Mouse (Mus musculus): ENCODE results near the gene Gm49661. TPM values are rescaled to one million over a fixed set of nuclear protein-coding genes. Genes with fewer than 3 reads are reported as not detected.

Gm49661 gene
- total and polyA plus RNA-seq, 2 experiments from 2014 or later = not detected

GRCm38 (mm10) chr8:84989810-84990209, 20.6 kb upstream of the Gm49661 start:
- 0% methylated on average over 15 of the region's 15 CpGs for WGBS
- H3K4me2 ChIP-seq (ENCODE audit: low read depth) = peak overlapping the region; percentile 92
- peaks cover 18% of the 10 kb centered on the region for H3K4me1 ChIP-seq (ENCODE audit: insufficient read depth)
- no peaks in the 10 kb centered on the region for H3K36me3 ChIP-seq (ENCODE audit: insufficient read depth)
- TF ChIP-seq CTCF (IDR thresholded peaks at IDR 0.05; ENCODE audit: low read depth) = peak; percentile 89
- H3K27ac ChIP-seq (ENCODE audit: low read depth, low read length) = peak overlapping the region; percentile 87
- DNase-seq (peak; percentile 94), ATAC-seq (peak; percentile 64)
- H3K9me3 ChIP-seq (ENCODE audit: low read length) = no peaks in the 10 kb centered on the region
- peak overlapping the region; percentile 85 for H3K9ac ChIP-seq
- no peaks in the 10 kb centered on the region; the same call in 1 of the 2 replicates for H3K27me3 ChIP-seq (ENCODE audit: insufficient read depth, low read length)
- H3K4me3 ChIP-seq (ENCODE audit: low read depth, low read length) = peak overlapping the region; percentile 69

- DNase-seq = no peak
- WGBS = 12% methylated on average over 15 of the region's 15 CpGs
- no peak for TF ChIP-seq CTCF (IDR thresholded peaks at IDR 0.05; ENCODE audit: low read depth)
Measured at GRCm38 (mm10) chr8:84989311-84989731, 20.1 kb upstream of the Gm49661 start.

GRCm38 (mm10) chr8:84987903-84988302, 18.7 kb upstream of the Gm49661 start:
- peaks cover 21% of the 10 kb centered on the region for H3K4me1 ChIP-seq (ENCODE audit: insufficient read depth)
- 76% methylated on average over 2 of the region's 2 CpGs for WGBS
- H3K4me3 ChIP-seq (ENCODE audit: low read depth, low read length) = no peak overlapping the region
- DNase-seq (no peak), ATAC-seq (no peak)
- H3K36me3 ChIP-seq (ENCODE audit: insufficient read depth) = no peaks in the 10 kb centered on the region
- no peak overlapping the region for H3K4me2 ChIP-seq (ENCODE audit: low read depth)
- no peaks in the 10 kb centered on the region for H3K9me3 ChIP-seq (ENCODE audit: low read length)
- no peaks in the 10 kb centered on the region; the same call in 1 of the 2 replicates for H3K27me3 ChIP-seq (ENCODE audit: insufficient read depth, low read length)
- H3K27ac ChIP-seq (ENCODE audit: low read depth, low read length) = no peak overlapping the region
- H3K9ac ChIP-seq = no peak overlapping the region
- no peak for TF ChIP-seq CTCF (IDR thresholded peaks at IDR 0.05; ENCODE audit: low read depth)

More at GRCm38 (mm10) chr8:84989311-84989731, 20.1 kb upstream of the Gm49661 start:
- H3K36me3 ChIP-seq (ENCODE audit: insufficient read depth) = no peaks in the 10 kb centered on the region
- H3K4me2 ChIP-seq (ENCODE audit: low read depth) = peak overlapping the region; percentile 92
- no peak for ATAC-seq
- peaks cover 21% of the 10 kb centered on the region for H3K4me1 ChIP-seq (ENCODE audit: insufficient read depth)
- no peaks in the 10 kb centered on the region for H3K9me3 ChIP-seq (ENCODE audit: low read length)
- H3K4me3 ChIP-seq (ENCODE audit: low read depth, low read length) = peak overlapping the region; percentile 69; the same call in 1 of the 2 replicates
- H3K27me3 ChIP-seq (ENCODE audit: insufficient read depth, low read length) = no peaks in the 10 kb centered on the region; the same call in 1 of the 2 replicates
- H3K27ac ChIP-seq (ENCODE audit: low read depth, low read length) = no peak overlapping the region
- H3K9ac ChIP-seq = no peak overlapping the region

GRCm38 (mm10) chr8:84987388-84987787, 18.2 kb upstream of the Gm49661 start:
- H3K9me3 ChIP-seq (ENCODE audit: low read length) = no peaks in the 10 kb centered on the region
- WGBS = 85% methylated on average over 5 of the region's 5 CpGs
- H3K9ac ChIP-seq = no peak overlapping the region
- no peak for TF ChIP-seq CTCF (IDR thresholded peaks at IDR 0.05; ENCODE audit: low read depth)
- no peak overlapping the region for H3K27ac ChIP-seq (ENCODE audit: low read depth, low read length)
- H3K4me1 ChIP-seq (ENCODE audit: insufficient read depth) = peaks cover 21% of the 10 kb centered on the region
- ATAC-seq (no peak), DNase-seq (no peak)
- H3K4me3 ChIP-seq (ENCODE audit: low read depth, low read length) = no peak overlapping the region
- no peak overlapping the region for H3K4me2 ChIP-seq (ENCODE audit: low read depth)
- H3K27me3 ChIP-seq (ENCODE audit: insufficient read depth, low read length) = no peaks in the 10 kb centered on the region; the same call in 1 of the 2 replicates
- no peaks in the 10 kb centered on the region for H3K36me3 ChIP-seq (ENCODE audit: insufficient read depth)

- H3K4me2 ChIP-seq (ENCODE audit: low read depth) = peak overlapping the region; percentile 98
- H3K4me3 ChIP-seq (ENCODE audit: low read depth, low read length) = peak overlapping the region; percentile 54
- no peaks in the 10 kb centered on the region for H3K9me3 ChIP-seq (ENCODE audit: low read length)
- peak overlapping the region; percentile 78 for H3K27ac ChIP-seq (ENCODE audit: low read depth, low read length)
- DNase-seq (no peak), ATAC-seq (no peak)
- no peaks in the 10 kb centered on the region for H3K36me3 ChIP-seq (ENCODE audit: insufficient read depth)
- 0 out of 2 replicates have a peak overlapping the region, but pooled peaks have one; percentile 61 for H3K9ac ChIP-seq
- peaks cover 21% of the 10 kb centered on the region for H3K4me1 ChIP-seq (ENCODE audit: insufficient read depth)
- 25% methylated on average over 8 of the region's 8 CpGs for WGBS
- TF ChIP-seq CTCF (IDR thresholded peaks at IDR 0.05; ENCODE audit: low read depth) = no peak
- H3K27me3 ChIP-seq (ENCODE audit: insufficient read depth, low read length) = no peaks in the 10 kb centered on the region; the same call in 1 of the 2 replicates
Measured at GRCm38 (mm10) chr8:84986379-84986945, 17.2 kb upstream of the Gm49661 start.

- DNase-seq (peak; percentile 96), ATAC-seq (peak; percentile 87)
- Histone ChIP-seq H3K4me3 (ENCODE audit: low read depth, low read length) (peak overlapping the region; percentile 54), H3K4me2 (ENCODE audit: low read depth) (peak overlapping the region; percentile 98), H3K27ac (ENCODE audit: low read depth, low read length) (peak overlapping the region; percentile 78), H3K4me1 (ENCODE audit: insufficient read depth) (peaks cover 15% of the 10 kb centered on the region), H3K9ac (peak overlapping the region; percentile 61), H3K9me3 (ENCODE audit: low read length) (no peaks in the 10 kb centered on the region), H3K36me3 (ENCODE audit: insufficient read depth) (no peaks in the 10 kb centered on the region), H3K27me3 (ENCODE audit: insufficient read depth, low read length) (no peaks in the 10 kb centered on the region; the same call in 1 of the 2 replicates)
- no peak for TF ChIP-seq CTCF (IDR thresholded peaks at IDR 0.05; ENCODE audit: low read depth)
- WGBS = under 1% methylated on average over 53 of the region's 53 CpGs
Measured at GRCm38 (mm10) chr8:84985684-84986378, 16.6 kb upstream of the Gm49661 start.

Data from forebrain, postnatal 0 days (tissue).